Comparison of ENCODE assay signal across 18 mouse cellular contexts in the genomic region with DNA sequence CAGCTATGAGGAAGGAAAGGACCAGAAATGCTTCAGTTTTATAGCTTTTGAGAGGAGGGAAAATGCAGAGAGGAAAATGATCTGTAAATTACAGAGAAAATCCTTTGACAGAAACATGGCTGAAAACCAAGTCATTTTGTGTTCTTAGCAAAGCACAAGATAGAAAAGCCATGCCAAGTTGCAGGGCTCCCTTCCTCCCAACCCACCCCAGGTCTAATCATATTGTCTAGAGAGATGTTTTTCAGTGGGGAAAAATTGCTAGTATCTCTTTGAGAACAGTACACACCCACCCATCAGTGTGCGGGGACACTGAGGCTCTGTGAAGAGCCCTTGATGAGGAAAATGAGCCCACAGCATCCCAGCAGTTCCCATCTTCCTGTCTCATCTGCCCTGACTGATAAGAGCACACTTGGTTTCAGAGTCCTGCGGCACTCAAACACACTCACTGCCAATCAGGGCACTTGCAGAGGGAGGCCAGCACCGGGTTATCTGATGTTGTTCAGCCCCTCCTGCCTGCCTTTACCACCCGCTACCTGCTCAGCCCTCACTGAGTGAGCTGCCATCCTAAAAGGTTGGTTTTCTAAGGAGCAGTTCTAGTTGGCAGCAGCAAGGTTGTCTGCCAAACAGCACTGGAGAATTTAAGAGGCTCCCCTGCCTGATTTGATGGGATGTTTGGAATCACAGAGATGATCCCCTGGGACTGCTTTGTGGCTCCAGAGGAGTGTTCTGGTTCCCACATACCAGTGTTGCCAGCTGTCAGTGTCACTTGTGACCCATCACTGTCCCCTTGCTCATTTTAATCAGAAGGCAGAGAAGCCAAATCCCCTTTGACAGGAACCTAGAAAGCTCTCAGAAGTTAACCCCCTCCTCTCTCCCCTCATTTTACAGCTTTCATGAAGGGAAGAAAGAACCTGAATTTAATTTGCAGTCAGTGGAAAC.
DNase-seq lines count a peak whose midpoint lies in the region; ATAC-seq and TF ChIP-seq lines count a peak whose summit lies in the region.
"Had no signal": no experiment of that assay in that cellular context is flagged by ENCODE, and none has a peak within 500 bp of the region (broad histone marks: within the 10 kb centered on the region; RNA-seq: fewer than 3 reads in every experiment).

No protein-coding gene starts in this region.

- no peaks in the 10 kb centered on the region for H3K9me3 ChIP-seq in heart, embryonic 13.5 days
- H3K9me3 ChIP-seq in midbrain, embryonic 15.5 days, result no peaks in the 10 kb centered on the region
- H3K9me3 ChIP-seq: lung, embryonic 15.5 days; megakaryocyte, embryonic 14.5 days; stomach, embryonic 15.5 days had no signal

- H3K79me3 ChIP-seq in C2C12 (ENCODE audit: low read depth), result no peaks in the 10 kb centered on the region

- no peak for DNase-seq in heart, adult 18-20 months
- peak; percentile 37 for DNase-seq in MN1 (ENCODE audit: low spot score)
- DNase-seq in cerebellum, postnatal 4 days (ENCODE audit: low spot score in 2 of 2), result no peak
- DNase-seq in right cerebral cortex, postnatal 25 days, result no peak
- DNase-seq: adrenal gland, adult 8-10 months; cerebellum, adult 11 months; gastrocnemius, adult 2 months; kidney, postnatal 25 days; right cerebral cortex, postnatal 4 days; thymus, postnatal 14 days had no signal

- no peaks in the 10 kb centered on the region for H3K27me3 ChIP-seq in heart, embryonic 13.5 days (replicated peaks)
- no peaks in the 10 kb centered on the region for H3K27me3 ChIP-seq in C2C12 (ENCODE audit: control insufficient read depth, insufficient read depth, insufficient read length)
- H3K27me3 ChIP-seq in midbrain, embryonic 15.5 days (replicated peaks), result no peaks in the 10 kb centered on the region
- H3K27me3 ChIP-seq: lung, embryonic 15.5 days; stomach, embryonic 15.5 days had no signal

- ATAC-seq in heart, embryonic 13.5 days (ENCODE audit: extremely low read depth, insufficient number of reproducible peaks, low FRiP score, low TSS enrichment), result no peak
- ATAC-seq in midbrain, embryonic 15.5 days (replicated peaks), result peak; percentile 62
- ATAC-seq: intestine, postnatal 0 days had no signal

- H3K4me1 ChIP-seq in heart, embryonic 13.5 days, result peaks cover 32% of the 10 kb centered on the region
- H3K4me1 ChIP-seq in midbrain, embryonic 15.5 days, result peaks cover 7% of the 10 kb centered on the region
- H3K4me1 ChIP-seq: lung, embryonic 15.5 days; stomach, embryonic 15.5 days had no signal

- no peak overlapping the region for H3K4me3 ChIP-seq in heart, embryonic 13.5 days
- no peak overlapping the region for H3K4me3 ChIP-seq in C2C12 (ENCODE audit: insufficient read depth, poor library complexity, severe bottlenecking)
- no peak overlapping the region for H3K4me3 ChIP-seq in midbrain, embryonic 15.5 days
- H3K4me3 ChIP-seq: gastrocnemius, adult 2 months; lung, embryonic 15.5 days; megakaryocyte, embryonic 14.5 days; stomach, embryonic 15.5 days had no signal

- H3K36me3 ChIP-seq in heart, embryonic 13.5 days, result peaks cover 12% of the 10 kb centered on the region
- no peaks in the 10 kb centered on the region for H3K36me3 ChIP-seq in C2C12 (ENCODE audit: control insufficient read depth, insufficient read depth)
- H3K36me3 ChIP-seq in midbrain, embryonic 15.5 days (replicated peaks), result no peaks in the 10 kb centered on the region
- H3K36me3 ChIP-seq: lung, embryonic 15.5 days; stomach, embryonic 15.5 days had no signal

- peak overlapping the region; percentile 50 for H3K9ac ChIP-seq in heart, embryonic 13.5 days
- no peak overlapping the region for H3K9ac ChIP-seq in midbrain, embryonic 15.5 days
- H3K9ac ChIP-seq: lung, embryonic 15.5 days; stomach, embryonic 15.5 days had no signal

- 28% methylated on average over 4 of the region's 4 CpGs for WGBS in heart, embryonic 13.5 days
- WGBS in midbrain, embryonic 15.5 days, result 70% methylated on average over 4 of the region's 4 CpGs

- H3K27ac ChIP-seq in heart, embryonic 13.5 days (replicated peaks), result peak overlapping the region; percentile 13; the same call in 1 of the 2 replicates
- H3K27ac ChIP-seq in midbrain, embryonic 15.5 days, result 0 out of 2 replicates have a peak overlapping the region, but pooled peaks have one; percentile 18
- H3K27ac ChIP-seq: gastrocnemius, adult 2 months; lung, embryonic 15.5 days; stomach, embryonic 15.5 days had no signal

- H3ac ChIP-seq in C2C12 (ENCODE audit: control insufficient read depth, insufficient read length, low read depth), result no peak overlapping the region

- TF ChIP-seq CTCF in C2C12 (IDR thresholded peaks at IDR 0.05; ENCODE audit: control insufficient read depth, insufficient read depth, insufficient read length), result no peak

- H3K4me2 ChIP-seq in heart, embryonic 13.5 days, result peak overlapping the region; percentile 33
- H3K4me2 ChIP-seq in midbrain, embryonic 15.5 days, result no peak overlapping the region
- H3K4me2 ChIP-seq: heart, embryonic 11.5 days; lung, embryonic 15.5 days; stomach, embryonic 15.5 days had no signal

- H3K79me2 ChIP-seq in C2C12 (ENCODE audit: control insufficient read depth, insufficient read depth), result no peaks in the 10 kb centered on the region

TF ChIP-seq in C2C12, 6 proteins besides CTCF, POLR2A, EP300 and RAD21:
- TF ChIP-seq MYOD1 (IDR thresholded peaks at IDR 0.05; ENCODE audit: control insufficient read depth, insufficient read length, low read depth), result peak; percentile 55
- no peak for TF ChIP-seq CEBPB (IDR thresholded peaks at IDR 0.05; ENCODE audit: low read depth)
- no peak for TF ChIP-seq FOSL1 (IDR thresholded peaks at IDR 0.05; ENCODE audit: insufficient read depth, low read length, poor library complexity, severe bottlenecking)
- no peak for TF ChIP-seq USF1 (IDR thresholded peaks at IDR 0.05; ENCODE audit: low read depth)
- no peak for TF ChIP-seq MAX (IDR thresholded peaks at IDR 0.05)
